Mouse (Mus musculus) embryonic fibroblast, embryonic 13.5 days (primary cell): ENCODE data around the gene Rapgef4.

ENCODE experiments used
- CTCF ChIP-seq: IDR thresholded peaks from 2 replicates; pipeline ENCODE4 v1.5.1; 2011; ENCODE audit warnings: mild to moderate bottlenecking, control low read depth, low read length, moderate library complexity, borderline replicate concordance; ENCODE audit not compliant: insufficient read depth
- POLR2A ChIP-seq: IDR thresholded peaks from 2 replicates; pipeline ENCODE4 v1.6.1; 2011; ENCODE audit warnings: low read depth, mild to moderate bottlenecking, control low read depth, low read length, moderate library complexity

DNA sequence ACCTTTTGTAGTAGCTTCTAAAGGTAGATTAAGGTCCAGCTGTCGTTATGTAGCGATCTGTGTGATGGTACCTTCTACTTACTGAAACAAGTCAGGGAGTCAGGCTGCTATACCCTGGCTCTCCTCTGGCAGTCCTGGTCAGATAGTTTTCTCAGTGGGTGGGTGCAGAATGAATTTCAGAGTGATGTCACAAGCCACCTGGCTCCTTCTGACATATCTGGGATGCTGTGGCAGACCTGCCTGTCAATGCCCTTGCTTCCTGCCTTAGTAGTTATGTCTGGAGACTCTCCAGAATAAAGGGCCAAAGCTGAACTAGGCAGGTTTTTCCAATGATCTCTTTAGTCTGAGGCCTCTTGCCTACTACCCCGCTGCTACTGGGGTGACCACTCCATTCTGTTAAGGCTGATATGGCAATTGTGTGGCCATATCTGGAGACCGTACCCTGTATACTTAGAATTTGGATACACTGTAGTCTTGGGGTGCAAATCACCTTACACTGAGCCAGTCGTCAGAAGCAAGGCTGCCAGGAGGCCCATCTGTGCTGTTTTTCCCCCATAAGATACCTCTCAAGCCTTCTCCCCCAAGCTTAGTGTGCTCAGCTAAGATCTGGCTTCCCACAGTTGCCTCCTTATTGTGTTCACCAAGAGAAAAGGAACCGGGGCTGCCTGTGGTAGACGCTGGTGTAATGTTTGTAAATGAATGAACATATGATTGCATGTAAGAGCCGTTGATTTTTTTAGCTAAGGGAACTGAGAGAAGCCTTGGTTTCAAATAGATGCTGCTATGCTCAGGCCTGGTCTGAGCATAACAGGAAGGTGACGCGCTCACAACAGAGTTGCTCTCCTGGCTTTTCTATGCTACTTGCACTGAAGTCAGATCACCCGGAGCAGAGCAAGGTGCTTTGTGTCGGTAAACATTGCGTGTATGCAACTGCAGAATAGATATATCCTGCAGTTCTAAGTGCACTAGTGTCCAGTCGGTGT lies 159.1 kb downstream of the Rapgef4 start:
- TF ChIP-seq CTCF = no peak
- no peak for TF ChIP-seq POLR2A
